Mouse (Mus musculus) heart, adult 10 weeks (tissue): ENCODE data around the gene Krt87. TPM values are rescaled to one million over a fixed set of nuclear protein-coding genes. Genes with fewer than 3 reads are reported as not detected.

Source experiments
- polyA plus RNA-seq: library from polyadenylated mRNA; stranded (reverse); fragments of 350-450 nt; fragmentation: Illumina TruSeq; extraction: RNeasy Lipid Tissue Mini Kit (QIAGEN cat#74804); gene quantifications from one replicate; pipeline ENCODE4 v1.2.3, GENCODE M21; 2014; ENCODE audit warnings: low read depth, low replicate concordance

Krt87 gene
- polyA plus RNA-seq: not detected

DNA sequence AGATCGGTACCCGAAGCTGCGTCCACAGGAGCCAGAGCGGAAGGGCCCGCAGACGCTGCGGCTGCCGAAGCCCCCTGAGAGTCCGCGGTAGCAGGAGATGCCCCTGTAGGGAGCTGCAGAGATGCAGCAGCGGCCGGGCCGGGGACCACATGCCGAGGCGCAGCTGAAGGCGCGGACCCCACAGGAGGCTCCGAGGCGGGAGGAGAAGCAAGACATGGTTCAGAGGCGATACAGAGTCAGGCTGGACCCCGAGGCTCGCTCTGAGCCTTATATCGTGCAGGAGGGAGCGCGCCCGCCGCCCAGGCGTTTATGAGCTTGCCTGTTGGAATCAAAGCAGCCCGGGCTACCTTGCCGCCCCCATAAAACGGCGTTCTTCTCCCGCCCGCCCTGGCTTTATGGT lies at the start of gene Krt87:
Gene Krt87, minus strand, starts transcription at position 250 of the 400 bp plus-strand sequence.

DNA sequence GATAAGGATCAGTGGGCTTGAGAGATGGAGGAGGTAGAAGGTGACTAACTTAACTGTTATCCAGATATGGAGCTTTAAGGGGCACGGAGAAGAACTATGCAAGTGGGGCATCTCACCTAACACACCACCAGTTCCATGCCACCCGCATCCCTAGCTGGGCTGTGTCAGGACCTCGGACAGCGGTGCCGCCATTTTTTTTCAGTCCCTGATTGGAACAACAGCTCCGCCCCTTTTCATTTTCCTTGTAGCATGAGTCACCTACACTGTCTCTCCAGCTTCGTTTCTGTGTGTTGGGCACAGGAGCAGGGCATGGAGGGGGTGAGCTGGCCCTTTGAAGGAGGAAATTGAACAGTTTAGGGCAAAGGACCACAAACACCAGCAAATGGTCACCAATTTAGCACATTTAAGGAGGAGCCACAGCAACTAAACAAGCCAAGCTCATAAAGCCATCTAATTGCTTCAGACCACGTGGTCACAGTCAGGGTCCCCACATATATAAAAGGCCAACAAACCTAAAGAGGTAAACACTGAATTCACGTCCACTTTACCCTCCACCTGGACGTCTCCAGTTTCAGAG lies 34.4 kb upstream of the Krt87 start, which contains the start of gene Krt86:
Gene Krt86, plus strand, starts transcription at position 527 of the 577 bp plus-strand sequence.

DNA sequence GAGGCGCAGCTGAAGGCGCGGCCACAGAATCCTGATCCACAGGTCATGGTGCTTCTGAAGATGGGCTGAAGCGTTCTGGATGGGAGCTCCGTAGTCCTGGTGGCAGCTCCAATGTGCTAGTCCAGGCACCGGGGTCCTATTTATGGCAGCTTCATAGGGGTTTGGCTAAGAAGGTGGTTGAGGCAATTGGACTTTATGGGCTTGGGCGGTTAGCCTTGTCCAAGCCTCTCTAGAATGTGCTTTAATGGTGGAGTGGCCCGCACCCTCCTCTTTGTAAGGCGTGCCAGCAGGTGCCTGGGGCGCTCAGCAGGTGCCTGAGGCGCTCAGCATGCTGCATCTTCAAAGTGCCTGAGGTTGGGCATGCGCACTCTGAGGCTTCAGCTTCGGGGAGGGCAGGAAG lies 25.0 kb upstream of the Krt87 start, which contains the start of gene Krt81:
Gene Krt81, minus strand, starts transcription at position 101 of the 400 bp plus-strand sequence.

DNA sequence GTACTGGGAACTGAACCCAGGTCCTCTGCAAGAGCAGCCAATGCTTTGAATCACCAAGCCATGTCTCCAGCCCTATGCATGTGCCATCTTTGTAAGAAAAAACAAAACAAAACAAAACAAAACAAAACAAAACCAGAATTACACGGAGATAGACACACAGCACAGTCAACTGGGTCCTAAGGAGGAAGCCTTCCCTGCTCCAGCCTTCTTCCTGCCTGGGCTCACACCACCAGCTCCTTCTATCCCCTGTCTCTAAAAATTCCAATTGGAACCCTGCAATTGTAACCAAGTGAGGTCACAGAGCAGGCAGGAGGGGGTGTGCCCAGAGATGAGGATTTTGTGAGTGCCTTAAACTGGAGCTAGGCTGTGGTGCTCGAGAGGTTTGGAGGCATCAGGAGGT lies 8.8 kb upstream of the Krt87 start, which contains the start of gene Krt88:
Gene Krt88, plus strand, starts transcription at position 301 of the 400 bp plus-strand sequence.

DNA sequence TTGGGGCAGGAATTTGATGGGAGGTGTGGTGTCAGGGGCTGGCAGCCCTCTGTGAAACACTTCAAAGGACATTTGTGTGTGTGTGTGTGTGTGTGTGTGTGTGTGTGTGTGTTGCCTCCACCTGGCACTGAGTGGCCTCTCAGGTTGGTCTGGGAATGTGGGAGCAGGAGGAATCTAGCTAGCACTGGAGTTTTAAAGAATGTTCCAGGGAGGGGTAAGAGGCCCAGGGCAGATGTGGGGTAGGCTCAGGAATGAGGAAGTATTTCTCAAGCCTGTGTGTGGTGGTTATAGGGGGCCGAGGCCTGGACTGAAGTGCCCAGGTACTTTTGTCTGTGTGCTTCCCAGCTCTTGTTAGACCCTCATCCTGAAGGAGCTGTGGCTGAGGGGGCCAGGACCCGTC lies 27.8 kb downstream of the Krt87 start, which contains the start of gene Krt7:
Gene Krt7, plus strand, starts transcription at position 269 of the 400 bp plus-strand sequence.

Other genes with a start within 250 kb of the Krt87 start
- 5.7 TPM for gene Grasp, start 214.6 kb downstream of the Krt87 start, polyA plus RNA-seq
- gene Nr4a1, start 184.5 kb downstream of the Krt87 start, polyA plus RNA-seq: 58.5 TPM
- gene Atg101, start 154.5 kb downstream of the Krt87 start, polyA plus RNA-seq: 19.5 TPM
- 1.1 TPM for gene 6030408B16Rik, start 145.6 kb downstream of the Krt87 start, polyA plus RNA-seq
- 1.9 TPM for gene Krt80, start 68.6 kb downstream of the Krt87 start, polyA plus RNA-seq
- 2.1 TPM for gene Krt7, start 27.8 kb downstream of the Krt87 start, polyA plus RNA-seq
- gene Krt88, start 8.9 kb upstream of the Krt87 start, polyA plus RNA-seq: not detected
- gene Krt81, start 24.9 kb upstream of the Krt87 start, polyA plus RNA-seq: not detected
- not detected for gene Krt86, start 34.7 kb upstream of the Krt87 start, polyA plus RNA-seq
- gene Krt83, start 52.7 kb upstream of the Krt87 start, polyA plus RNA-seq: not detected
- not detected for gene Gm49425, start 78.5 kb upstream of the Krt87 start, polyA plus RNA-seq
- not detected for gene Krt84, start 94.0 kb upstream of the Krt87 start, polyA plus RNA-seq
- gene Krt82, start 111.9 kb upstream of the Krt87 start, polyA plus RNA-seq: not detected
- not detected for gene Krt90, start 124.1 kb upstream of the Krt87 start, polyA plus RNA-seq
- gene Krt75, start 135.1 kb upstream of the Krt87 start, polyA plus RNA-seq: not detected
- gene Gm5414, start 189.4 kb upstream of the Krt87 start, polyA plus RNA-seq: not detected
- gene Gm5478, start 208.6 kb upstream of the Krt87 start, polyA plus RNA-seq: not detected
- gene Krt6b, start 241.5 kb upstream of the Krt87 start, polyA plus RNA-seq: not detected